In genomic region chr14:58936131-58936530, GRCm38 (mm10) we compare ENCODE assay signal across 18 mouse cellular contexts.
"Had no signal": no experiment of that assay in that cellular context is flagged by ENCODE, and none has a peak within 500 bp of the region (broad histone marks: within the 10 kb centered on the region; RNA-seq: fewer than 3 reads in every experiment).

No protein-coding gene starts in this region.

- H3K27ac ChIP-seq: midbrain, embryonic 10.5 days; midbrain, embryonic 13.5 days; neural tube, embryonic 13.5 days; neural tube, embryonic 15.5 days; stomach, embryonic 15.5 days; stomach, postnatal 0 days had no signal

- ATAC-seq: midbrain, embryonic 13.5 days; midbrain, embryonic 16.5 days had no signal

- H3K27me3 ChIP-seq: midbrain, embryonic 13.5 days; neural tube, embryonic 13.5 days; neural tube, embryonic 15.5 days; stomach, embryonic 15.5 days had no signal

- DNase-seq: lung, adult 18-20 months; lung, embryonic 14.5 days; lung, postnatal 10 days; lung, postnatal 4 days; right cerebral cortex, adult 18-20 months; right cerebral cortex, postnatal 25 days; right cerebral cortex, postnatal 4 days; thymus, adult 2 months; thymus, postnatal 25 days; thymus, postnatal 4 days had no signal

- H3K4me2 ChIP-seq: lung, embryonic 14.5 days; midbrain, embryonic 13.5 days; neural tube, embryonic 13.5 days; neural tube, embryonic 15.5 days; stomach, embryonic 15.5 days had no signal

- H3K9ac ChIP-seq: lung, embryonic 14.5 days; midbrain, embryonic 13.5 days; neural tube, embryonic 13.5 days; neural tube, embryonic 15.5 days; stomach, embryonic 15.5 days had no signal

- H3K9me3 ChIP-seq: midbrain, embryonic 10.5 days; midbrain, embryonic 13.5 days; neural tube, embryonic 13.5 days; neural tube, embryonic 15.5 days; stomach, embryonic 15.5 days had no signal

- H3K36me3 ChIP-seq: midbrain, embryonic 10.5 days; midbrain, embryonic 13.5 days; neural tube, embryonic 13.5 days; neural tube, embryonic 15.5 days; stomach, embryonic 15.5 days had no signal

- H3K4me3 ChIP-seq: midbrain, embryonic 10.5 days; midbrain, embryonic 13.5 days; myocyte; neural tube, embryonic 13.5 days; neural tube, embryonic 15.5 days; stomach, embryonic 15.5 days had no signal
